In the genomic region with DNA sequence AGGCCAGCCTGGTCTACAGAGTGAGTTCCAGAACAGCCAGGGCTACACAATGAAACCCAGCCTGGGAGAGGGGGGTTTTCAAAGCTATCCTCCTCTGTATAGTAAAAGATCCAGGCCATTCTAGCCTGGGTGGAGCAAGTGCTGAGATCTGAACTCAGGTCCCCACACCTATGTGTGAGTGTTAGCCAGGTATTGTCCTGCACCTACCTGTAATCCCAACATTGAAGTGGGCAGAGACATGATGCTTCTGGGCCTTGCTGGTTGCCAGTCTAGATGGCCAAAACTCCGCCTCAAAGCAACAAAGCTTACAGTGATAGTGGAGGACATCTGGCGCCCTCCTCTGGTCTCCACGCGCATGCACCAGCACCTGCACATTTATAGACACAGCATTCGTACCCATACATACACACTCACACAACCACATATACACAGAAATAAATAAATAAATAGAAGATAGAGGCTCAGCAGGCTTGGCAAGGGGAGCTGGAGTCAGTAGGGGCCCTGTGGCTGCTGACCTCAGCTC, we compare ENCODE assay signal across 11 mouse cellular contexts. TPM values are rescaled to one million over a fixed set of nuclear protein-coding genes. Genes with fewer than 3 reads are reported as not detected.
A peak's percentile ranks its signal among the peaks of the same experiment; 100 is the strongest.
DNase-seq lines count a peak whose midpoint lies in the region; ATAC-seq and TF ChIP-seq lines count a peak whose summit lies in the region.
"Had no signal": no experiment of that assay in that cellular context is flagged by ENCODE, and none has a peak within 500 bp of the region (broad histone marks: within the 10 kb centered on the region; RNA-seq: fewer than 3 reads in every experiment).

No protein-coding gene starts in this region.

- peak; percentile 67 for TF ChIP-seq CTCF in E14TG2a.4 (conservative IDR thresholded peaks at IDR 0.05; ENCODE audit: low read length)

- H3K27ac ChIP-seq in hindbrain, embryonic 11.5 days (ENCODE audit: low read depth, low read length), result no peak overlapping the region
- H3K27ac ChIP-seq in hindbrain, embryonic 12.5 days, result no peak overlapping the region
- H3K27ac ChIP-seq in embryonic facial prominence, embryonic 10.5 days (replicated peaks), result no peak overlapping the region
- H3K27ac ChIP-seq in limb, embryonic 11.5 days (replicated peaks; ENCODE audit: low read depth, low read length), result no peak overlapping the region
- H3K27ac ChIP-seq: embryonic facial prominence, embryonic 15.5 days had no signal

- H3K9me3 ChIP-seq in hindbrain, embryonic 11.5 days (ENCODE audit: control insufficient read depth, low read length), result no peaks in the 10 kb centered on the region
- no peaks in the 10 kb centered on the region for H3K9me3 ChIP-seq in hindbrain, embryonic 12.5 days (replicated peaks)
- H3K9me3 ChIP-seq in E14TG2a.4 (ENCODE audit: low read length), result no peaks in the 10 kb centered on the region
- H3K9me3 ChIP-seq in embryonic facial prominence, embryonic 10.5 days, result no peaks in the 10 kb centered on the region
- no peaks in the 10 kb centered on the region for H3K9me3 ChIP-seq in limb, embryonic 11.5 days (ENCODE audit: control insufficient read depth, low read length)
- H3K9me3 ChIP-seq: embryonic facial prominence, embryonic 15.5 days had no signal

- 0 out of 2 replicates have a peak, but pooled peaks cover 2% of the 10 kb centered on the region for H3K36me3 ChIP-seq in hindbrain, embryonic 11.5 days (ENCODE audit: control insufficient read depth, insufficient read depth, low read length)
- H3K36me3 ChIP-seq in hindbrain, embryonic 12.5 days, result peaks cover 36% of the 10 kb centered on the region; the same call in 1 of the 2 replicates
- peaks cover 100% of the 10 kb centered on the region for H3K36me3 ChIP-seq in E14TG2a.4 (ENCODE audit: insufficient read depth, low read length)
- peaks cover 99% of the 10 kb centered on the region for H3K36me3 ChIP-seq in embryonic facial prominence, embryonic 10.5 days (replicated peaks)
- peaks cover 26% of the 10 kb centered on the region for H3K36me3 ChIP-seq in limb, embryonic 11.5 days (ENCODE audit: control insufficient read depth, insufficient read depth, low read length)

- no peaks in the 10 kb centered on the region for H3K4me1 ChIP-seq in hindbrain, embryonic 11.5 days (replicated peaks; ENCODE audit: control insufficient read depth, insufficient read depth, low read length)
- no peaks in the 10 kb centered on the region for H3K4me1 ChIP-seq in hindbrain, embryonic 12.5 days
- peaks cover 33% of the 10 kb centered on the region for H3K4me1 ChIP-seq in E14TG2a.4 (replicated peaks; ENCODE audit: low read depth, low read length)
- H3K4me1 ChIP-seq in embryonic facial prominence, embryonic 10.5 days, result no peaks in the 10 kb centered on the region
- H3K4me1 ChIP-seq in limb, embryonic 11.5 days (ENCODE audit: control insufficient read depth, insufficient read depth, low read length), result no peaks in the 10 kb centered on the region
- H3K4me1 ChIP-seq: embryonic facial prominence, embryonic 15.5 days had no signal

- no peak overlapping the region for H3K4me3 ChIP-seq in hindbrain, embryonic 11.5 days (ENCODE audit: low read depth, low read length)
- H3K4me3 ChIP-seq in hindbrain, embryonic 12.5 days, result no peak overlapping the region
- H3K4me3 ChIP-seq in E14TG2a.4 (replicated peaks; ENCODE audit: low read length), result no peak overlapping the region
- H3K4me3 ChIP-seq in embryonic facial prominence, embryonic 10.5 days, result no peak overlapping the region
- no peak overlapping the region for H3K4me3 ChIP-seq in limb, embryonic 11.5 days (ENCODE audit: low read depth, low read length)
- H3K4me3 ChIP-seq: embryonic facial prominence, embryonic 15.5 days had no signal

- no peaks in the 10 kb centered on the region for H3K27me3 ChIP-seq in hindbrain, embryonic 11.5 days (ENCODE audit: control insufficient read depth, insufficient read depth, low read length)
- no peaks in the 10 kb centered on the region for H3K27me3 ChIP-seq in hindbrain, embryonic 12.5 days
- no peaks in the 10 kb centered on the region for H3K27me3 ChIP-seq in E14TG2a.4 (ENCODE audit: insufficient read depth, low read length)
- H3K27me3 ChIP-seq in embryonic facial prominence, embryonic 10.5 days (replicated peaks; ENCODE audit: low read depth, poor library complexity, severe bottlenecking), result no peaks in the 10 kb centered on the region
- no peaks in the 10 kb centered on the region for H3K27me3 ChIP-seq in limb, embryonic 11.5 days (ENCODE audit: control insufficient read depth, insufficient read depth, low read length)
- H3K27me3 ChIP-seq: embryonic facial prominence, embryonic 15.5 days had no signal

- no peak overlapping the region for H3K4me2 ChIP-seq in hindbrain, embryonic 11.5 days (replicated peaks; ENCODE audit: low read depth, low read length)
- H3K4me2 ChIP-seq in hindbrain, embryonic 12.5 days (replicated peaks), result no peak overlapping the region
- H3K4me2 ChIP-seq in limb, embryonic 11.5 days (ENCODE audit: low read depth, severe bottlenecking), result no peak overlapping the region
- H3K4me2 ChIP-seq: embryonic facial prominence, embryonic 15.5 days had no signal

- DNase-seq in hindbrain, embryonic 11.5 days (ENCODE audit: low spot score), result peak; percentile 68
- DNase-seq in adrenal gland, postnatal 10 days, result peak; percentile 63
- peak; percentile 55 for DNase-seq in embryonic facial prominence, embryonic 10.5 days (ENCODE audit: low spot score)
- DNase-seq in limb, embryonic 11.5 days (ENCODE audit: low spot score), result peak; percentile 68
- peak; percentile 3 for DNase-seq in telencephalon, adult 2 months (ENCODE audit: low read depth, low spot score)
- no peak for DNase-seq in gastrocnemius, postnatal 25 days

- no peak overlapping the region for H3K9ac ChIP-seq in hindbrain, embryonic 11.5 days (ENCODE audit: low read depth, low read length)
- no peak overlapping the region for H3K9ac ChIP-seq in hindbrain, embryonic 12.5 days
- no peak overlapping the region for H3K9ac ChIP-seq in limb, embryonic 11.5 days (ENCODE audit: low read length)
- H3K9ac ChIP-seq: embryonic facial prominence, embryonic 15.5 days had no signal

- WGBS in hindbrain, embryonic 11.5 days, result 68% methylated on average over 5 of the region's 5 CpGs
- 67% methylated on average over 5 of the region's 5 CpGs for WGBS in hindbrain, embryonic 12.5 days
- WGBS in embryonic facial prominence, embryonic 10.5 days, result 70% methylated on average over 5 of the region's 5 CpGs
- WGBS in limb, embryonic 11.5 days, result 67% methylated on average over 5 of the region's 5 CpGs

- no peak for ATAC-seq in hindbrain, embryonic 11.5 days (ENCODE audit: low FRiP score)
- no peak for ATAC-seq in hindbrain, embryonic 12.5 days (ENCODE audit: low FRiP score)
- no peak for ATAC-seq in limb, embryonic 11.5 days (ENCODE audit: insufficient number of reproducible peaks, low FRiP score, low TSS enrichment, low read depth)

RNA-seq across cellular contexts. Expression of a gene that starts 28.3 kb away (rescaled TPM):
- polyA plus RNA-seq in hindbrain, embryonic 11.5 days (2014; fragmentation: Nextera tagmentation; extraction: Ambion mirVana), result 0.68 and 0.77 TPM in 2 replicates
- polyA plus RNA-seq in hindbrain, embryonic 12.5 days (2016; fragmentation: Nextera tagmentation; extraction: Ambion mirVana), result 1.5 TPM in 1 of 2 replicates, not detected in the other
- total RNA-seq in adrenal gland, postnatal 10 days (2021), result not detected
- polyA plus RNA-seq in embryonic facial prominence, embryonic 10.5 days (2016; fragmentation: Nextera tagmentation; extraction: Ambion mirVana), result 0.55 TPM in 1 of 2 replicates, not detected in the other
- not detected in 2 replicates for polyA plus RNA-seq in limb, embryonic 11.5 days (2014; fragmentation: Nextera tagmentation; extraction: Ambion mirVana)
- not detected for total RNA-seq in gastrocnemius, postnatal 25 days (2021)
- polyA plus RNA-seq: limb, embryonic 14.5 days; stomach, embryonic 14.5 days had no signal

RNA-seq across cellular contexts. Expression of a gene that starts 47.5 kb away (rescaled TPM):
- 79.6 and 84.8 TPM in 2 replicates for polyA plus RNA-seq in hindbrain, embryonic 11.5 days (2014; fragmentation: Nextera tagmentation; extraction: Ambion mirVana)
- polyA plus RNA-seq in hindbrain, embryonic 12.5 days (2016; fragmentation: Nextera tagmentation; extraction: Ambion mirVana), result 85.9 and 86.7 TPM in 2 replicates
- 100 to 1,000 TPM in 1 of 2 experiments, 10 to 100 TPM in 1; 76.5 to 113 TPM for total RNA-seq in adrenal gland, postnatal 10 days (2021)
- 79.1 and 81.7 TPM in 2 replicates for polyA plus RNA-seq in embryonic facial prominence, embryonic 10.5 days (2016; fragmentation: Nextera tagmentation; extraction: Ambion mirVana)
- polyA plus RNA-seq in limb, embryonic 11.5 days (2014; fragmentation: Nextera tagmentation; extraction: Ambion mirVana), result 93.0 and 99.6 TPM in 2 replicates
- 10 to 100 TPM; 23.8 to 27.4 TPM for total RNA-seq in gastrocnemius, postnatal 25 days (2021)
